Mouse (Mus musculus) ES-E14 (cell line): ENCODE measurements around the gene Scube1.

Experiments used
- HCFC1 ChIP-seq: IDR thresholded peaks from 2 replicates; pipeline ENCODE4 v1.6.1; 2012; ENCODE audit warnings: low read length, inconsistent platforms, borderline replicate concordance; ENCODE audit not compliant: insufficient read depth
- ZNF384 ChIP-seq: IDR thresholded peaks from 2 replicates; pipeline ENCODE4 v1.6.1; 2012; ENCODE audit warnings: low read depth, low read length, inconsistent platforms

- TF ChIP-seq ZNF384: no peak
- TF ChIP-seq HCFC1: no peak
Observed at GRCm38 (mm10) chr15:83691901-83692361, 32.9 kb downstream of the Scube1 start.
